Mouse (Mus musculus) forebrain, embryonic 11.5 days (tissue): ENCODE data around the gene Rnf111. TPM values are rescaled to one million over a fixed set of nuclear protein-coding genes. Genes with fewer than 3 reads are reported as not detected.

Source experiments
- ATAC-seq: fragments of 200-750 bp; cut with Nextera tagmentation; replicated peaks from 2 replicates; pipeline ENCODE4 v1.8.0; 2017; ENCODE audit warnings: moderate TSS enrichment; ENCODE audit not compliant: low FRiP score
- DNase-seq: peaks from one replicate; pipeline ENCODE4 v3.0.0-alpha.2; 2017; ENCODE audit warnings: low spot score
- H3K27ac ChIP-seq: fragments of 300-500 bp; sonication (generic); 2 replicates; pipeline ENCODE4 v1.5.1; 2014; ENCODE audit warnings: low read depth, low read length
- H3K27me3 ChIP-seq: fragments of 300-500 bp; sonication (generic); 2 replicates; pipeline ENCODE4 v1.6.1; 2014; ENCODE audit warnings: mild to moderate bottlenecking, low read length, mixed read lengths; ENCODE audit not compliant: control insufficient read depth, insufficient read depth
- H3K36me3 ChIP-seq: fragments of 300-500 bp; sonication (generic); 2 replicates; pipeline ENCODE4 v1.6.1; 2014; ENCODE audit warnings: mild to moderate bottlenecking, low read length, moderate library complexity, mixed read lengths; ENCODE audit not compliant: control insufficient read depth, insufficient read depth
- H3K4me1 ChIP-seq: fragments of 300-500 bp; sonication (generic); replicated peaks from 2 replicates; pipeline ENCODE4 v1.6.1; 2014; ENCODE audit warnings: low read length, mixed read lengths; ENCODE audit not compliant: control insufficient read depth, insufficient read depth
- H3K4me2 ChIP-seq: fragments of 300-500 bp; sonication (generic); 2 replicates; pipeline ENCODE4 v1.6.1; 2014; ENCODE audit warnings: low read depth, mild to moderate bottlenecking, low read length, moderate library complexity, mixed read lengths; ENCODE audit not compliant: severe bottlenecking
- H3K4me3 ChIP-seq: fragments of 300-500 bp; sonication (generic); 2 replicates; pipeline ENCODE4 v1.5.1; 2014; ENCODE audit warnings: low read depth, low read length
- H3K9ac ChIP-seq: fragments of 300-500 bp; sonication (generic); 2 replicates; pipeline ENCODE4 v1.6.1; 2014; ENCODE audit warnings: low read length
- H3K9me3 ChIP-seq: fragments of 300-500 bp; sonication (generic); 2 replicates; pipeline ENCODE4 v1.6.1; 2016; ENCODE audit warnings: low read length, mixed read lengths; ENCODE audit not compliant: control insufficient read depth
- WGBS: fragments of 180-500 bp; shearing (Covaris S2); extraction: QIAGEN DNeasy Blood & Tissue Kit; methylation state at CpG from one replicate; pipeline ENCODE4 v1.1.7; 2014; 5-methylcytosine and 5-hydroxymethylcytosine counted together
- polyA plus RNA-seq: library from polyadenylated mRNA; unstranded; fragments of >200 nt; fragmentation: Nextera tagmentation; extraction: Ambion mirVana; gene quantifications from 2 replicates; pipeline ENCODE4 v1.2.1, GENCODE M21; 2014

Rnf111 gene
- polyA plus RNA-seq, 1 experiment from 2014 or later = 43.6 TPM

DNA sequence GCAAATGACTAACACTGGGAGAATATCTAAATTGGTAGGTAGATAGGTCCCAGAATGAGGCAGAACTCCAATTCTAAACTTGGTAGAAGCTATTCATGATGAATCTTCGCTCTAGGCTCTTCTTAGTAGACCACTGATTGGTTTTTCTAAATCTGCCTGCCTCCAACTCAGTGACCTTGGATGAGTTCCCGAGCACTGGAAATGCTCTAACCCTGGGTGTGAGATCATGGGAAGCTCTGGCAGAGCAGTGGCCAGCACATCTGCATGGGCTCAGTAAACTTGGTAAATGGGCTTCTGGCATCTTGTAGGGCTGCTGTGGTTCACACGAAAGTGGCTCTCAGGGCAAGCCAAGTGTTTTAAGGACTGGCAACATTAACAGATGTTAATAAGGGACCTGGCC is 96.9 kb downstream of the Rnf111 start:
- Histone ChIP-seq H3K9me3 (no peaks in the 10 kb centered on the region), H3K27me3 (no peaks in the 10 kb centered on the region), H3K4me1 (no peaks in the 10 kb centered on the region), H3K27ac (no peak overlapping the region), H3K4me3 (no peak overlapping the region), H3K36me3 (peaks cover 24% of the 10 kb centered on the region), H3K9ac (no peak overlapping the region), H3K4me2 (no peak overlapping the region)
- WGBS = 90% methylated on average over 3 of the region's 3 CpGs
- no peak for DNase-seq
- no peak for ATAC-seq

DNA sequence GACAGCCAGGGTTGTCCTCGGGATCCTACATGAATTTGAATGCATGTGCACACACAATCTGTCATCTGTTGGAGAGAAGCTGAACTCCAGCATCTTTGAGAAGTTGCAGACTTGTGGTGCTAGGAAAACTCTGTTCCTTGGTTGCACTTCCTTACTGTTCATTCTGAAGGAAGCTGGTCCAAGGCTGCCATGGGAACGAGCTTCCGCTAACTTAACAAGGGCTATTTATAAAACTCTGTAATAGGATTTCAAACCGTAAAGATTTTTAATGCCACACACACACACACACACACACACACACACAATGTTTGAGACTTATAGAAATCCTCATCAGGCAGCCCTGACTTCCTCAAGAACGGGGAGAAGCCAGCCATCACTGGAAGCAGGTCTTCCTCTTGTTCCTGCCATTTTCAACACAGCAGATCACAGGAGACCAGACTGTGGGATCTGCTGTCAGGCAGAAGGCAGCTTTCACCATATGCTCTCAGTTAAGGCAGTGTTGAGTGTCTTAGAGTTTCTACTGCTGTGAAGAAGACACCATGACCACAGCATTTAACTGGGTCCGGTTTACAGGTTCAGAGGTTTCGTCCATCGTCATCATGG is 101.5 kb downstream of the Rnf111 start:
- no peak overlapping the region for H3K27ac ChIP-seq
- no peaks in the 10 kb centered on the region for H3K9me3 ChIP-seq
- no peaks in the 10 kb centered on the region for H3K4me1 ChIP-seq
- WGBS = 90% methylated on average over 8 of the region's 8 CpGs
- ATAC-seq (no peak), DNase-seq (peak; percentile 35)
- H3K27me3 ChIP-seq = no peaks in the 10 kb centered on the region
- H3K4me3 ChIP-seq = no peak overlapping the region
- H3K36me3 ChIP-seq = no peaks in the 10 kb centered on the region; the same call in 1 of the 2 replicates
- H3K4me2 ChIP-seq = no peak overlapping the region
- H3K9ac ChIP-seq = no peak overlapping the region

DNA sequence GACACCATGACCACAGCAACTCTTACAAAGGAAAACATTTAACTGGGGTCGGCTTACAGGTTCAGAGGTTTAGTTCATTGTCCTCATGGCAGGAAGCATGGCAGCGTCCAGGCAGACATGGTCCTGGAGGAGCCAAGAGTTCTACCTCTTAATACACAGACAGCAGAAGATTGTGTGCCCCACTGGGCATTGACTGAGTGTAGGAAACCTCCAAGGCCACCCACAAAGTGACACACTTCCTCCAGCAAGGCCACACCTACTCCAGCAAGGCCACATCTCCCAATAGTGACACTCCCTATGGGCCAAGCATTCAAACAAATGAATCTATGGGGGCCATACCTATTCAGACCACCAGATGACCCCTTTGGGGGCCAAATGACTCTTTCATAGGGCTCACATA is 107.4 kb downstream of the Rnf111 start:
- Histone ChIP-seq H3K36me3 (no peaks in the 10 kb centered on the region; the same call in 1 of the 2 replicates), H3K4me2 (no peak overlapping the region), H3K27me3 (no peaks in the 10 kb centered on the region), H3K4me1 (no peaks in the 10 kb centered on the region), H3K9ac (no peak overlapping the region), H3K9me3 (no peaks in the 10 kb centered on the region), H3K27ac (no peak overlapping the region), H3K4me3 (no peak overlapping the region)
- DNase-seq = no peak
- no peak for ATAC-seq
- 88% methylated on average over 2 of the region's 2 CpGs for WGBS

DNA sequence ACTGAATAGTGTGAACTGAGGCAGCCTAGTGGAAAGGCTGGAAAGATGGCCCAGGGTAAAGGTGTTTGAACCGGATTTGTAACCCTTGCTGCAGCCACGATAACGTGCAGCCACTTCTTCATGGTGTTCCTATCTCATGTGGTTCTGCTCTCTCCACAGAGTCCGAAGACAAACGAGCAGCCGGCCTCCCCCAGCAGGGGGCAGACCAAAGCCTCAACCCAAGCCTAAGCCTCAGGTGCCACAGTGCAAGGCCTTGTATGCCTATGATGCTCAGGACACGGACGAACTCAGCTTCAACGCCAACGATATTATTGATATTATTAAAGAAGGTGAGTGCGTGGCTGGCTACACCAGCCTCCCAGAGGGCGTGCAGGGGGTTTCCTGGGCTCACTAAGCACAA is 107.9 kb downstream of the Rnf111 start:
- H3K9me3 ChIP-seq = no peaks in the 10 kb centered on the region
- ATAC-seq (no peak), DNase-seq (no peak)
- H3K4me1 ChIP-seq = no peaks in the 10 kb centered on the region
- H3K9ac ChIP-seq = no peak overlapping the region
- 85% methylated on average over 12 of the region's 12 CpGs for WGBS
- no peak overlapping the region for H3K4me3 ChIP-seq
- H3K27me3 ChIP-seq = no peaks in the 10 kb centered on the region
- H3K36me3 ChIP-seq = no peaks in the 10 kb centered on the region; the same call in 1 of the 2 replicates
- H3K4me2 ChIP-seq = no peak overlapping the region
- H3K27ac ChIP-seq = no peak overlapping the region

DNA sequence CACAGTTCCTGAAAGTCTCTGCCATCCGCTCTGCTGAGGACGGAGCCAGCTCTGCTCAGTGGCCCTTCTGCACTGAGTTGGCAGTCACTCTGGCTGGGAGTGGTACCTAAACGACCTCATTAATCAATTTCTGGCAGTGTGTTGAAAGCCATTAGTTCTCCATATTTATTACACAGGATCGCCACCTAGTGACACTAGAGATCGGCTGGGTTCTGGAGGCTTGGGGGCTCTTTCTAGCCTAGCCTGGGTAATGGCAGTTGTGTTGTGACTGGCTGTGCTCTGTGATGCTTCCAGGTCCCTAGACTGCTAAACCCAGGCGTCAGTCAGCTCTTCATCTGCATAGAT is 111.0 kb downstream of the Rnf111 start:
- H3K9me3 ChIP-seq = no peaks in the 10 kb centered on the region
- no peaks in the 10 kb centered on the region for H3K4me1 ChIP-seq
- H3K27me3 ChIP-seq = no peaks in the 10 kb centered on the region
- no peak overlapping the region for H3K27ac ChIP-seq
- ATAC-seq (no peak), DNase-seq (peak; percentile 67)
- H3K36me3 ChIP-seq = no peaks in the 10 kb centered on the region
- no peak overlapping the region for H3K9ac ChIP-seq
- no peak overlapping the region for H3K4me2 ChIP-seq
- 34% methylated on average over 6 of the region's 6 CpGs for WGBS
- no peak overlapping the region for H3K4me3 ChIP-seq

DNA sequence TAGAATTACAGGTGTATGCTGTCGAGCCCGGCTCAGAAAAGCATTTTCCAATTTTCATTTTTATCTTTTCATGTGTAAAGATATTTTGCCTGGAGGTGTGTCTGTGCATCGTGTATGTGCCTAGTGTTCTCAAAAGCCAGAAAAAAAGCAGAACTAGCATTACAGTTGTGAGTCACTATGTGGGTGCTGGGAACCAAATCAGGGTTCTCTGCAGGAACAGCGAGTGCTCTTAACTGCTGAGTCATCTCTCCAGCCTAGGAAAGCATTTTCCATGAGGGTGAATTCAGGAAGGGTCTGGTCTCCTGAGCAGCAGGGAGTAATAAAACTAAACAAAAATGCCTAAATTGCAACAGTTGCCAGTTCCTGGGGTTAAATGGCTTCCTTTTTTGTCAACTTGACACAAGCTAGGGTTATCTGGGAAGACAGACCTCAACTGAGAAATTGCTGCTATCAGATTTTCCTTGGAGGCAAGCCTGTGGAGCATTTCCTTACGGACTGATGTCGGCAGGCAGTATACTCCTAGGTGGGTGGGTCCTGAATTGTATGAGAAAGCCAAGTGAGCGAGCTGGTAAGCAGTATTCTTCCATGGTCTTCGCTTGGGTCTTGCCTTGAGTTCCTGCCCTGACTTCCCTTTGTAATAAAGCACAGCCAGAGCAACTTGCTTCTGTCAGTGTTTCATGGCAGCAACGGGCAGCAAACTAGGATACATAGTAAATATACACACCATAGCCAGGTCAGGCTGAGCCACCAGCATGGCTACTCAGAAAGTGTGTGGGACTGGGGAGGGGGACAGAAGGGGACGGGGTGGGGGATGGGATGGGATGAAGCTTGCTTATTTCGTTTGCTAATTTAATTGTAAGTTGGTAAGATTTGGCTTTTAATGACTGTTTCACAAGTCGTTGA is 111.6 kb downstream of the Rnf111 start:
- H3K27ac ChIP-seq = no peak overlapping the region
- H3K4me2 ChIP-seq = no peak overlapping the region
- no peaks in the 10 kb centered on the region for H3K4me1 ChIP-seq
- no peaks in the 10 kb centered on the region for H3K27me3 ChIP-seq
- H3K4me3 ChIP-seq = no peak overlapping the region
- DNase-seq (no peak), ATAC-seq (no peak)
- no peaks in the 10 kb centered on the region for H3K36me3 ChIP-seq
- WGBS = 82% methylated on average over 12 of the region's 12 CpGs
- H3K9ac ChIP-seq = no peak overlapping the region
- H3K9me3 ChIP-seq = no peaks in the 10 kb centered on the region

DNA sequence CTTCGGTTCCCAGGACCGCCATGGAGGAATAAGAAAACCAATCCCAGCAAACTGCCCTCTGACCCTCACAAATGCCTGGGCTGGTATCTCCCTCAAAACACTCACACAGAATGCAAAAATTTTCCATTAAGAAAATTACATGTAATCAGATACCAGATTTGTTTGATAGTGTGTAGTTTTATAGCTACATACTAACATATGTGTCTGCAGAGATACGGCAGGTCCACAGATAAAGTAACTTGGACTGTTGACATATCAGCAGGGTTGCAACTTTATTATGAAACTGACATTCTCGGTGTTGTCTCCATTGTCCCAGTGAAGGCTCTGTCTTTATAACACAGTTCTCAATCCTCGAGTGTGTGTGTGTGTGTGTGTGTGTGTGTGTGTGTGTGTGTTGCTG is 112.5 kb downstream of the Rnf111 start:
- Histone ChIP-seq H3K27ac (no peak overlapping the region), H3K9ac (no peak overlapping the region), H3K4me1 (no peaks in the 10 kb centered on the region), H3K4me3 (no peak overlapping the region), H3K9me3 (no peaks in the 10 kb centered on the region), H3K27me3 (no peaks in the 10 kb centered on the region), H3K4me2 (no peak overlapping the region), H3K36me3 (no peaks in the 10 kb centered on the region)
- no peak for ATAC-seq
- 90% methylated on average over 5 of the region's 5 CpGs for WGBS
- DNase-seq = no peak

DNA sequence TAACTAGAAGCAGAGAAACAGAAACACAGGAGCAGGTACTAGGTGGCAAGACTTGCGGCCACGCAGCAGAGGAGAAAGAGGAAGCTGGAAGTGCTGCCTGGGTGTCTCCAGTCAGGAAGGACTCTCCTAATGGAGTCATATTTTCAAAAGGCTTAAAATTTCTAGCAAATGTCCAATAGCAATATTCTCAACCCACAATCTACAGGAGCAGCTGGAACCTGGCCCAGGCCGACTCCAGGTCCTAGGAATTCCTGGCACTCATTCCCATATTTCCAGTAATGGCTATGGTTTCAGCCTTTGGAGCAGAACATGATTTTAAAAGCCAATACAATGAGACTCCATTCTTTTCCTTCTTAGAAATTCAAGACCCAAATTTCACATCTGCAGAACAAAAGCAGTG is 114.0 kb downstream of the Rnf111 start:
- Histone ChIP-seq H3K4me1 (no peaks in the 10 kb centered on the region), H3K4me3 (no peak overlapping the region), H3K27ac (no peak overlapping the region), H3K9ac (no peak overlapping the region), H3K4me2 (no peak overlapping the region), H3K9me3 (no peaks in the 10 kb centered on the region), H3K36me3 (no peaks in the 10 kb centered on the region), H3K27me3 (no peaks in the 10 kb centered on the region)
- no peak for DNase-seq
- 89% methylated on average over 3 of the region's 3 CpGs for WGBS
- ATAC-seq = no peak
